Mouse (Mus musculus) common myeloid progenitor, adult 5-6 weeks (primary cell): ENCODE results near the gene Bcan. TPM values are rescaled to one million over a fixed set of nuclear protein-coding genes. Genes with fewer than 3 reads are reported as not detected.

ENCODE experiments used
- ATAC-seq: replicated peaks from 2 replicates; pipeline ENCODE4 v1.8.0; 2016; ENCODE audit warnings: low read depth, mild to moderate bottlenecking, moderate TSS enrichment, inconsistent platforms; ENCODE audit not compliant: poor library complexity, severe bottlenecking
- total RNA-seq: library from RNA; stranded (forward); fragments of 200-1000, 187-1606 nt; gene quantifications from 2 replicates; pipeline ENCODE4 v1.2.3, GENCODE M21; 2017

Gene Bcan
- total RNA-seq, 1 experiment from 2014 or later, result not detected

DNA sequence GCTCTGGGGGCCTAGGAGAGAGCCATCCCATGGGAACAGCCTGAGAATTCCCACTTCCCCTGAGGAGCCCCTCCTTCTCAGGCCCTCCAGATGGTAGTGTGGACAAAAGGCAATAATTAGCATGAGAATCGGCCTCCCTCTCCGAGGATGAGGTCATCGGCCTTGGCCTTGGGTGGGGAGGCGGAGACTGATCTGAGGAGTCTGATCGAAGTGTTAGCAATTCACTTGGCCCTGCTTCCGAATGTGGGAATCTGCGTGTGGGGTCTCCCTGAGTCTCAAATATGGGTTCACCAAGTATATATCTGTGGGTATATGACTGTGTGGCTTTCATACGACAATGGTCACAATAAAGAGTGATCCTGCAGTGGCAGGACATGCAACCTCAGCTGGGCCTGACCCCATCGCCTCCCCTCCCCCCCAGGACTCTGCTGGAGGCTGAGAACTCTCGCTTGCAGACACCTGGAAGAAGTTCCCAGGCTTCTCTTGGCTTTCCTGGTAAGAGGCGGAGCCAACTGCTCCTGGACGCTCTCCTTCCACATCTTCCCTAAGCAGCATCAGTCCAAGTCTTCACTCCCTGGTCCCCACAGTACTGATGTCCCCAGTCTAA lies 25.5 kb downstream of the Bcan start:
- no peak for ATAC-seq

DNA sequence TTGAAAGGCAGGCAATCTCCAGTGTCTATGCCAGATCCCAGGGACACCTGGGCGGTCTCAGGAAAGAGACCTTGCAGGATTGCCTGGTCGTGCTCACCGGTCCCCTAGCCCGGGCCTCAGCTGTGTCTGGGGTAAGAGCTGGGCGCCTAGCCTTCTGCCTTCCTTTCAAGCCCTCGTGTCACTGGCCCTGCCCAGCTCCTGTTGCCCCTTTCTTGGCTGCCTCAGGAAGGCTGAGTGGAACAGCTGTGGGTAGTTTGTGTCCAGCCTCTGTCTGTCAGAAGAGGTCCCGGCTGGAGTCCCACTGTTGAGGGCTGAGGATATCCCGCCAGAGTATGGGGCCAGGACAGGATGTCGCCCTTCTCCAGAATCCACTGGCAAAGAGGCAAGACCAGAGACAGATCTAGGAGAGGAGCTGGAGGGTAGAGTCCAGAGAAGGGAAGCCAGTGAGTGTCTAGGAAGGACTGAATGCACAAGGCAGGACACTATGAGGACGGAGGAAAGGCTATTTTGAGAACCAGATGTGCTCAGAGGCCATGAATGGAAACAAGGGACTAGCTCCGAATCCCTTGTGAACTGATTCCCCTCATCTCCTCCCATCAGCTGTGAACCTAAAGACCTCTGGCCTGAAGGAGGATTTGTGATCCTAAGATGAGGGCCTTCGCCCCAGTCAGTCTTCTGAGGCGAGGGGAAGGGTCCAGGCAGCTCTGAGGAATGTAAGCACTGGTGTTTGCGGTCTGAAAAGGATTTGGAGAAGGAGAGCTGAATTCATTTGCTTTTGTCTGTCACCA lies 26.2 kb downstream of the Bcan start:
- ATAC-seq, result no peak

DNA sequence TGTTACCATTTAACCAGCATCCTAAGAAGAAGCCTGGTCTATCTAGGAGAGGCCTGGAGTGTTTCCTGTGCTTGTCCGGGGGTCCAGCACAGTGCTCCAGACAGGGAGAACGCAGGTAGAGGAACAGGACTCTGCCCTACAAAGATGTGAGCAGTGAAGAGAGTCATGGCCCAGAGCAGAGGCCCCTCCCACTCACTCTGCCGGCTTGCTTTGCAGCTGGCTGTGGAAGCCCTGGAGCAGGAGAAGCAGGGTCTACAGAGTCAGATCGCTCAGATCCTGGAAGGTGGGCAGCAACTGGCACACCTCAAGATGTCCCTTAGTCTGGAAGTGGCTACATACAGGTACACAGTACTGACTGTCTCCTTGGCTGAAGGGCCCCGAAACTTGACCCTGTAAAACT lies 27.3 kb downstream of the Bcan start:
- ATAC-seq, result no peak

DNA sequence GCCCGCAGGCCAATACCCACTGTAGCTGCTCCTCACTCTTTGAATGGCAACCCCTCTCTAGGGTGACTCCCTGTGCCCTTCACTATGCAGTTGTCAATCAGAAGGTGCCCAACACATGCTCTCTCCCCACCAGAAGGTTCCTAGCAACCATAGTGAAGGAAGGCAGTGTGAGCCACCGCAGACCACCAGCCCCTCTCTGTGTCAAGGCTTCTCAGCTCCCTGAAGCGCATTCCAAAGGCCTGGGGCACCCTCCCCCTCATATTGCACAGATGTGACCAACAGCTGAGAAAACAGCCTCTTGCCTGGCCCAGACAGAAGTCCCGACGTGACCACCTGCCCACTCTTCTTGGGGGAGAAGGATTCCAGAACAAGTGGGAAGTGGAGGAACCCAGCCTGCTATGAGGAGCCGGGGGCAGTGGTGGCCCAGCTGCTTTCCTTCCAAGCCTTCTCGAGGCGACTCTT lies 27.8 kb downstream of the Bcan start:
- no peak for ATAC-seq

DNA sequence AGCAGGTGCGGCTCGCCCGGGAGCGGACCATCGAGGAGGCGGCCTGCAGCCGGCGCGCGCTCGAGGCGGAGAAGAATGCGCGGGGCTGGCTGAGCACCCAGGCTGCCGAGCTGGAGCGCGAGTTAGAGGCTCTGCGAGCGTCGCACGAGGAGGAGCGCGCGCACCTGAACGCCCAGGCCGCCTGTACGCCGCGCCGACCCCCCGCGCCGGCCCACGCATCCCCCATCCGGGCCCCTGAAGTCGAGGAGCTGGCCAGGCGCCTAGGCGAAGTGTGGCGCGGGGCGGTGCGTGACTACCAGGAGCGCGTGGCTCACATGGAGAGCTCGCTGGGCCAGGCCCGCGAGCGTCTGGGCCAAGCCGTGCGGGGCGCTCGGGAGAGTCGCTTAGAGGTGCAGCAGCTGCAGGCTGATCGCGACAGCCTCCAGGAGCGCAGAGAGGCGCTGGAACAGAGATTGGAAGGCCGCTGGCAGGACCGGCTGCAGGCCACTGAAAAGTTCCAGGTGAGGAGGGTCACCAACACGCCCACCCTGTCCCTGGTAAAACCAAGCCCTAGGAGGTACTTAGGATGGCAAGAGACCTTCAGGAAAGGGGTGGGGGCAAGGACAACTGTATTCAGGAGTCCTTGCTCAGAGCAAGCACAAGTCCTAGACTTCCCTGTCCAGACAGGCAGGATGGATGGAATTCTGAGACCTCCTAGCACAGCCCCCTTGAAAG lies 28.4 kb downstream of the Bcan start:
- no peak for ATAC-seq

DNA sequence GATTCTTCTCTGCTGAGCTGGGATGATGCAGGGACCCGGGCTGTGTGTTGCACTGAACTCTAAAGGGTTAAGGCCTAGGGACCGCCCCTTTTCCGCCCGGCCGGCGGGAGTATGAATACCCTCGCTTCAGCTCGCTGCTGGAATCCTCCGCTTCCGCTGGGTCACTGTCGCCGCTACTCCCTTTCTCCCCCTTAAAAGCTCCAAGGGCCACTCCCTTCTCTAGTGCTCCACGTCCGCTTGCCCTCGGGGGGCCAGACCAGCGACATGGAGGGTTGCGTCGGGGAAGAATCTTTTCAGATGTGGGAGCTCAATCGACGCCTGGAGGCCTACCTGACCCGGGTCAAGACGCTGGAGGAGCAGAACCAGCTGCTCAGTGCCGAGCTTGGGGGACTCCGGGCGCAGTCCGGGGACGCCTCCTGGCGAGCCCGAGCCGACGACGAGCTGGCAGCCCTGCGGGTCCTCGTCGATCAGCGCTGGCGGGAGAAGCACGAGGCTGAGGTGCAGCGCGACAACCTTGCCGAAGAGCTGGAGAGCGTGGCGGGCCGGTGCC lies 29.0 kb downstream of the Bcan start, which contains the start of gene Nes:
Nes (plus strand) TSS at position 140 of the 550 bp plus-strand sequence.
- ATAC-seq, result peak; percentile 51

DNA sequence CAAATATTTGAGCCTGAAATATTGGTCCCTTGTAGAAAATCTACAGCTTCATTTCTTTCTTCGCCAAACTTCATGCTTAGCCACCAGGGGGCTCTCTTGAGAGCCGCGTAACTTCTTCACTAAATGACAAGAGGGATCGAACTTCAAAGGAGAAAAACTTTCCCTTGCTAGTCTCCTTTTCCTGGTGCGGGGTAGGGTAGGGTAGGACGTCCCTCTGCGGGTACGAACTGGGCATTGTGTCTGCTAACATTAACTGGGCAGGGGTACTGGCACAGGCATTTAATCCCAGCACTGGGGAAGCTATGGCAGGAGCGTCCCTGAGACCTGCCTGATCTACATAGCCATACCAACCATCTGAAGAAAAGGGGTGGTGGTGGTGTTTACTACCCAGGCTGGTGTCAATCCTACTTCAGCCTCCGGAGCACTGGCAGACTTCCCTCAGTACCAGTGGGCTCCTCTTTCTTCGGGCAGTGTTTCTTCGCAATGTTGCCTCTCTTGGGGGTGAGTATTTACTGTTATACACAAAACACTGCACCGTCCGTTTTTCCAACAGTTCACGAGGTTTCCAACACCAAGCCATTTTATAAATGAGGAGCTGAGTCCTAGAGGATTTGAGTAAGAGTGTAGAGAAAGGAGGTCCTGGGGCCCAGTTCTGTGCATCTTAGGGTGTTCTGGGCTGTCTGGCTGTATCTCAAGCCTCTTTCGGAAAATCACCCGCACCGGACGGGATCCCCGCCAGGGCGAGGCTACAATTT lies 29.7 kb downstream of the Bcan start:
- peak; percentile 53 for ATAC-seq

DNA sequence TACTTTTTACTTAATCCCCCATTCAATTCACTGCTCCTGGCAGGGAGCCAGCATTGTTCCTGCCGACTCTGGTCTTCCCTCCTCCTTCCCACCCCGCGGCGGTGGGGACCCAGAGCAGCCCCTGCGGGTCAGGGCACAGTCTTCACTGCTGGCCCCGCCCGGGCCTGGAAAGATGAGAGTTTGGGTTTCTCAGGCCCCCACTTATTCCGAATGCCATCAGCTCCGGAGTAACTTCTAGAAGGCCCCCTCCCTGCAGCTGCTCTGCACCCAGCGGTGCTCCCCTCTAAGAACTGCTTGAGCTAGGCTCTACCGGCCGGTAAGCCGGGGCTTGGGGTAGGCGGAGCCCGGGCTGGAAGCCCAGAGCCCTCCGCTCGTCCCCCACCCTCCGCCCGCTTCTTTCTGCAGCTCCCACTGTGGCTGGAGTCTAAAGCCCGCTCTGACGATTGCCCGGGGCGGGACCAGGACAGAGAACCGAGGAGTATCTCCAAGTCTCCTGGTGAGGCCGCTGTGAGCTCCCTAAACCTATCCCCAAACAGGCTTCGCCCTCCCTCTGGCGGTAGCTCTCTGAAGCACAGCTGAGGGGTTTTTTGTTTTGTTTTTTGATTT lies 39.3 kb downstream of the Bcan start:
- peak; percentile 99 for ATAC-seq

DNA sequence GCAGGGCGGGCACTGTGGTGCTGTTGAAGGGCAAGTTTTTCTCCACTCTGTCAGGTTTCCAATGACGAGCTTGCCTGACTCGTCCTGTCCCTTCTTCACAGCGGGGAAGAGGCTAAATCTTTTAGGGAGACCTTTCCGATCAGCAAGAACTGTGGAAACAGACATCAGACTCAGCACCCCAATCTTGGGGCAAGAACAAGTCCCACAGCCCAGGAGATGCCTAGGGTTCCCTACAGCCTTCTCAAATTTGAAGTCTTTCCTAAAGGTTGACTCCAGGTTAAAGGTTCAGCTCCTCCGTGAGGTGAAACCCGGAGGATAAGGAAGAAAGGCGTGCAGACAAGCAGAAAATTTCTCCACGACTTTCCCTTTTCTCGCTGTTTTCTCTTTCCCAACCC lies 39.8 kb downstream of the Bcan start:
- no peak for ATAC-seq

DNA sequence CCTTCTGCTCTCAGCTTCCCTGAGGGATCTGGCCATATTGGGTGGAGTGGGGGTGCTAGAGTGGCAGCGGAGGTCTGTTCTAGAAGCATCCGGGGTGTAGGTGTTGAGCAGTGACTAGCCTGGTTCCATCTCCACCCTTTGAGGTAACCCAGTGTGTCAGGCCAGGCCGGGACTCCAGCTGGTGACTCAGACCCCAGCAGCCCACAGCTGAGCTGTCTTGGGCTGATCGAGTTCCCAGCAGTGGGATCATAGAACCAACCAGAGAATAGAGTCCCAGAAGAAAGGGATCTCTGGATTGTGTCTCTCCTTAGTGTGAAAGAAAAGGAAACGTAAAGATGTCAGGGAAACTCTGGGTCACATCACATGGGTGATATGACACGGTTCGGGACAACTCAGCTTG lies 40.7 kb downstream of the Bcan start:
- no peak for ATAC-seq

DNA sequence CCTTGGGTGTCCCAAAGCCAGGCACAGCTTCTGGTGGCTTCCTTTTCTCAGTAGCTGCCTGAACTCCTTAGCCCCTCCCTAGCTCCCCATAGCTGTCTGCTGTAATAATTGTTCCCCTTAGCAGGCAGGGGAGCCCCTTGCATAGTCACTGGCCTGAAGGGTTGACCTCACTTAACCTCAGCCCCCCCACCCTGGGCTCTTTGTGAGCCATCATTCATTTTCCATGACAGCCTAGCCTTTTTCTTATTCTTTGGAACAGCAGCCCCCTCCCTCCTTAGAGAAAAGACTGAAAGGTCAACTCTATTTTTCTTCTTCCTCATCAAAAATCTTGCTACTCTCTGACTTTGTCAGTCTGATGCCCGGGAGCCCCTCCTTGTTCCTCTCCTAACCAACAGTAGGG lies 41.1 kb downstream of the Bcan start:
- ATAC-seq, result no peak

DNA sequence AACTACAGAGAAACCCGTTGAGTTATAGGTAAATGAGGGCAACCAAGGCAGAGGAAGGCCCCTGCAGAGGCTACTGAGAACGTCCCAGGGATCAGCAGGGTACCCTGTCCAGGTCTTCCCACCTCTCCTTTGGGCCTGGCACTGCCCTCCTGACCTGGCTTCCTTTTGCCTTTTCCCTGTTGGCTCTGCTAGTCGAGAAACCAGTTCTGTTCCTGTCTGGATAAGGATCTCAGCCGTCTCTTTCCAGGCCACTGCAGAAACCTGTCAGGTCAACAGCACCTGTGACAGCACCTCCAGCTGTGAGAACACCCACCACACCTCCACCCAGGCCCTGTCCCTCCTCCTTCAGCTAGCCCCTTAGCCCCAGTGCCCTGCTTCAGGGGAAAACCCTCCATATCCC lies 41.6 kb downstream of the Bcan start:
- no peak for ATAC-seq

DNA sequence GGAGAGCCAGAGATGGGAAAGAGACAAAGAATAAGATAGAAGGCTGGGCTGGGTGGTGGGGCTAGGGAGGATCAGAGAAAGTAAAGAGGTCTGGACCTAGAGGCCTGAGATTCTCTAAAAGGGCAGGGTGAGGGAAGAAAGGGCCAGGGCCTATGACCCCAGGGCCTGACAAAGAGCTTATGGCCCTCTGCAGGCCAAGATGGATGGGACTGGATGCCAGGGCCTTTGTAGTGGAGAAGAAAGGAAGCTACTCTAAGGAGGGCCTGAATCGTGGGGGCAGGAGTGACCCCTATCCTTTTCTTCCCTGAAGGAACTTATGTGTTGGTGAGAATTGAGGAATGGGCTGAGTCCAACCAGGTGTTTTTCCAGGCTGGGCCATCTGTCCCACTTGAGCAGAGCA lies 42.0 kb downstream of the Bcan start:
- no peak for ATAC-seq

DNA sequence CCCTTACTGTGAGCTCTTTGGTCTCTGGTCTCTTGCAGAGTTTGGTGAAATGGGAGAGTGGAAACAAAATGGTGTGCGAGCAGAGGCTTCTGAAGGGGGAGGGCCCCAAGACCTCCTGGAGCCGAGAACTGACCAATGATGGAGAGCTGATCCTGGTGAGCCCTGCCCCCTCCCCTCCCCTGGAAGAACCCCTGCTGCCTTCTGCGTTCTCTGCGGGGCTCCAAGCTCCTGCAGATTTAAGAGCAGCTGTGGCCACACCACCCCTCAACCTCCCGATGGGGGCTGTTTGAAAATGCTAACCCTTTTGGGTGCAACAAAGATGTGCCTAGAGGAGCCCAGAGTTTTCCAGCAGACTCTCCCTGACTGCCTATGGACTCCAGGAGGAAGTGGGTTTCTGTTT lies 47.6 kb downstream of the Bcan start:
- no peak for ATAC-seq

DNA sequence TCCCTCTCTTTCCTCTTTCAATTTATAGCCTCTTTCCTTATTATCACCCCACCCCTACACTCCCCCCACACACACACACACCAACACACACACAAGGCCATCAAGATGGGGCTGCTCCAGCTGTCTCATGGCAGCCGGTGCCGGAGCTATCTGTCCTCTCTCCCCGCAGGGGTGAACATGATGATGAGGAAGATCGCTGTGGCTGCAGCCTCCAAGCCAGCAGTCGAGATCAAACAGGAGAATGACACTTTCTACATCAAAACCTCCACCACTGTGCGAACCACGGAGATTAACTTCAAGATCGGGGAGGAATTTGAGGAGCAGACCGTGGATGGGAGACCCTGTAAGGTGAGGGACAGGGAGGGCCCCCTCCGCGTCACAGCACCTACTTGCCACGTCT lies 48.1 kb downstream of the Bcan start:
- no peak for ATAC-seq

DNA sequence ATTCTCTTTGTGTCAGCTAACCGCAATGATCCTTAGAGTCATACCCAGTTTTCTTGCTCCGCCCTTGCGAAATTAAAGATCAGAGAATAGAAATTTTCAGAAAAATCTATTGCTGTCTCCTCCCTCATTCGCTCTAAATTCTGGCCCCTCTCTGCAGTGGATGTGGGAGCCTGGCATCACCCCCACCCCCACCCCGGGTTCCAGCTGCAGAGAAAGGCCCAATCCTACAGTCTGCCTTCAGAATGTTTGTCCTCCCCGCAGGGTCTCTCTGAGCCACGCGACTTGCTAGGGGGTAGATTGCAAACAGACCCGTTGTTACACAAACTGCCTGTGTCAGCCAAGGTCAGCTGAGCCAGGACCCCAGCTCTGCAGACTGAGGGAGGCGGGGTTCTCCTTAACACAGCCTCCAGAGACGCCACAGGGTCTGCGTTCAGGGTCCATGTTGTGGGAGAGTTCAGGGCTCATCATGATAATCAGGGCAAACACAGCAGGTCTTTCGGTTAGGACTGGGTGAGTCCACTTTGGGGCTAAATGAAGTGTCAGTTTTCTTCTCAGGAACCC lies 50.0 kb downstream of the Bcan start:
- ATAC-seq, result no peak

DNA sequence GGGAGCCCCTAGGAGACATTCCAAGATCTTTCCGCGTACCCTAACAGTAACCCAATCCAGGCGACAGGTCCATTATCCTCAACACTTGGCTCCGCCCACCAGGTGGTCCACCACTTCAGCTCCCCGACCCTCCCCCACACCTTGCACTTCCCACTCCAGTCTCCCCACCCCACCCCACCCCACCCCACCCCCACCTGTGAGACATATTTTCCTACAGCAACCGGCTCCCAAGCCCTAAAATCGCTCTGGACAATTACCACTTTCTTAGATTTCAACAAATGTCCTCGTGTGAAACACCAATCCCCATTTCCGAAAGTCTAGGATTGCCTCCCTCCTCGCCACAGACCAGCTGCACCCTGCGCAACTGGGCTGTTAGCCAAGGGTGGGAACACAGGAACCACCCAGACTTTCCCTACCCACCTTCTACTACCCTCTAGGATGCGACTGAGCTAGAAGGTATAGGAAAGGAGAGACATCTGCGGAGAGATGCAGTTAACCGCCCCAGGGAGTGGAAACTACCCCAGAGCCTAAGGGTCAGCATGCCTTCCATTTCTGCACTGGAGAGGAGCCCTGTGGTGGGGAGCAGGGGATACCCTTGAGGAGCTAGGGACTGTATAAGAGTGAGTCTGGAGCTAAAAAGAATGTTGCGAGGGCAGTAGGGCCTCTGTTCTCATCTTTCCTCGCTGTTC lies 50.6 kb downstream of the Bcan start:
- no peak for ATAC-seq

DNA sequence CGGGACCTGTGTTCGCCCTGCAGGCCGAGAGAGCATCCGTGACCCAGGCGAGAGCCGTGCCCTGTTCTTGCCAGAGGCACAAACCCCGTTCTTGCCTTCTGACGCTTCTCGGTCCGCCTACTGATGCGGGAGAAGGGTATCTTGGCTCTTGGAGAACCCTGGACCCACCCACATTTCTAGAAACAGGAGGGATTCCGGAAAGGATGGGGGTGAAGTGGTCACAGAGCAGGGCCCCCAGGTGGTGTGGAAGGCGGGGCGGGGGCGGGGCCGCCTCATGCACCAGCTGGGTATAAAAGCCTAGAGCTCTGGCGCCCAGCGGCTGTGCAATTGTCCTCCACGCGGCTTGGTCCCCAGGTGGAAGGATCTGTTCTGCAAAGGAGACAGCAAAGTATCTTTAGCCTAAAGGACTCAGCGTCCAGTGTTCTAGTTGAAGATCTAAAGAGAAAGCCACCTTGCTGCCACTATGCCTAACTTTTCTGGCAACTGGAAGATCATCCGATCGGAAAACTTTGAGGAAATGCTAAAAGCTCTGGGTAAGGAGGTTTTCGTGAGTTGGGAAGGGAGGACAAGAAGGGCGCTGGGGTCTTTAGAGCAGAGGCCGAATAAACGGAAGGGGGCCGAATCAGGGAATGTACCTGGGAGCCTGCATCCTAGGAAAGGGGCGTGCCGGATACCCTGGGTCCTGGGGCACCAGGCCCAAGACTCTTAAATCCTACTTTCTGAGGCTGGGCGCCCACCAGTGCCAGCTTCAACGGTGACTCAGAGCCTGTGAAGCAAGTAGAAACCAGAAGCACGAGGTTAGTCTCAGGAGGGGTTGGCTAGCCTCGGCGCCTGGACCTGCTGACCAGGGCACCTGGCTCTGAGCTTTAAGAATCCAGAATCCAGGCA lies 51.4 kb downstream of the Bcan start, which contains the start of gene Crabp2:
Crabp2 (plus strand) TSS at position 289 of the 888 bp plus-strand sequence.
- peak; percentile 29 for ATAC-seq
